Mouse (Mus musculus): ENCODE measurements at regions not wholly inside any gene's neighbourhood (a gene's known extent, or its start where the extent isn't known, plus 50 kb on each side); places are given as distances from the start of the nearest gene placed in this dataset.

DNA sequence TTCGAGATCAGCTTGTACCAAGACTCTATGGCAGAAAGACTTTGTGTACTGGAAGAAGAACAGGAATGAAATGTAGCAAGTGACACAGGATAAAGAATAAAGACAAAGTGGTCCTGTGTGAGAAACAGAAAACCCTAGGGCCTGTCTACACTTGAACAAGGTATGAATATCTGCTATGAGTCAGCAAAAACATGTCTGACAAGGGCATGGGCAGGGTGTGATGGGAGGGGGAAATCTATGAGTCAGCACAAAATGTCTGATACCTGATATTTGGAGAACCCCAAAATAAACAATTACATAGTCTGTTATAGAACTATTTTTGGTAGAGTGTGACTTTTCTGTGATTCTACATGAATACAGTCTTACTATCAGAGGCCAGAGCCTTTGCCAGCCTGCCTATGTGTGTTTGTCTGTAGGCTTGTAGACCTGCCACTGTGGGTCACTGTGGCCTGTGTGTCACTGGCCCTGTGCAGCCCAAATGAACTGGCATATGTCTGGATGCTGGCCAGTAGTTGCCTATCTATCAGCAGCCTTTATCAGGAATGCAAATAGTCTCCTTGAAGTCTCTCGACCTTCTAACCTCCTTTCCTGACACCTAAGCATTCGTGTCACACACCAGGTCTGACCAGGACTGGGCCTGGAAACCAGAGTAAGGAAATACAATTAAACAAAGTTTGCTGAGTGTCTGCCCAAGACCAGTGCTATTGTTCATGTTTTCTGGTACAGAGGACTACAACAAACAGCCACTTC lies 71.5 kb downstream of the Fam110c start:
- Histone ChIP-seq H3K4me2 (ENCODE audit: low read depth, low read length) (no peak overlapping the region), H3K4me3 (ENCODE audit: low read depth, low read length) (no peak overlapping the region), H3K9ac (replicated peaks) (no peak overlapping the region), H3K9me3 (ENCODE audit: low read length) (no peaks in the 10 kb centered on the region), H3K36me3 (replicated peaks; ENCODE audit: insufficient read depth, low read length) (no peaks in the 10 kb centered on the region), H3K4me1 (ENCODE audit: insufficient read depth) (no peaks in the 10 kb centered on the region), H3K27me3 (ENCODE audit: insufficient read depth, low read length) (no peaks in the 10 kb centered on the region), H3K27ac (ENCODE audit: low read depth) (no peak overlapping the region)
- ATAC-seq (no peak), DNase-seq (no peak)
- 55% methylated on average over 3 of the region's 3 CpGs for WGBS (ENCODE audit: insufficient replicate concordance)
- TF ChIP-seq EP300 (IDR thresholded peaks at IDR 0.05; ENCODE audit: low read depth): no peak
- peak; percentile 34; the same call in 1 of the 2 replicates for TF ChIP-seq CTCF (IDR thresholded peaks at IDR 0.05; ENCODE audit: low read depth)

DNA sequence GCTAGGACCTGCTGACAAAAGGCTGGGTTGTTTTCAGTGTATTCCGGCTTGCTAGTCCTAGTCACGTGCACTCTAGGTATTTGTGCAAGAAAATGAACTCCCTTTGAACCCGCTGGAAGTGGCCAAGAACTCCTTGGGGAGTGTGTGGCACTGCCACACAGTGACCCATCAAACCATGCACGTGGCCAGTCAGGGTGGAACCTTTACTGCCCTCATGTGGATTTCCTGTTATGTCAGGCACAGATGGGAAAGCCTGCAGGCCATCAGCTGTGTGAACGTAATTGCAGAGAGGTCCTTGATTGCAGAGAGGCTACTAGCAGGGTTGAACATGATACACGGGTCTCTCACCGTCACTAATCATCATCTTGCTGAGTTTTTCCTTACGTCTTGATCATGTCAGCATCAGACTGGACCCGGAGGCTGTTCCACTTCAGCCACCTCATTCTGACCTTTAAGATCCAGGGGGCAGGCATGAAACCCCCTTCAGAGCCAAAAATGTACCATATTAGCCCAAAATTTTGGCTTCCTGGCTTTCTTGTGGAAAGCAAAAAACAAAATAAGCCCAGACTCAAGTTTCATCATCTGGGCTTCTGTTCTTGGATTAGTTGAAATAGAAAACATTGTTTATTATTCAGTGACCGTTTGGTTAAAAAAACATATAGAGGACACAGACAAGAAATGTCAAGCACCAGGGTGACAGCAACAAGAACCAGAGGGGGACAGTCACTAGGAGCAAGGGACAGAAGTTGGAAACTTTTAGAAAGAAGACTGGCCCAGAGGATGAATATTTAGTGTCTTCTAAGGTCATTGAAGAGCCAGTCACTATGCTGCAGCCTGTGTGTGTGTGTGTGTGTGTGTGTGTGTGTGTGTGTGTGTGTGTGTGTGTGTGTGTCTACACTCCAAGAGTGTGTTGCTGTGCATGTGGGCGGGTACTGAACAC lies 75.0 kb downstream of the Fam110c start:
- H3K27ac ChIP-seq (ENCODE audit: low read depth): no peak overlapping the region
- ATAC-seq (no peak), DNase-seq (no peak)
- TF ChIP-seq CTCF (IDR thresholded peaks at IDR 0.05; ENCODE audit: low read depth): no peak
- TF ChIP-seq EP300 (IDR thresholded peaks at IDR 0.05; ENCODE audit: low read depth): no peak
- H3K4me2 ChIP-seq (ENCODE audit: low read depth, low read length): no peak overlapping the region
- H3K9ac ChIP-seq (replicated peaks): no peak overlapping the region
- no peaks in the 10 kb centered on the region for H3K27me3 ChIP-seq (ENCODE audit: insufficient read depth, low read length)
- H3K4me3 ChIP-seq (ENCODE audit: low read depth, low read length): no peak overlapping the region
- WGBS (ENCODE audit: insufficient replicate concordance): 59% methylated on average over 11 of the region's 11 CpGs
- no peaks in the 10 kb centered on the region for H3K36me3 ChIP-seq (replicated peaks; ENCODE audit: insufficient read depth, low read length)
- no peaks in the 10 kb centered on the region for H3K9me3 ChIP-seq (ENCODE audit: low read length)
- H3K4me1 ChIP-seq (ENCODE audit: insufficient read depth): no peaks in the 10 kb centered on the region

- H3K27ac ChIP-seq (ENCODE audit: low read depth): no peak overlapping the region
- no peak for ATAC-seq
- no peak overlapping the region for H3K4me3 ChIP-seq (ENCODE audit: low read depth, low read length)
- H3K36me3 ChIP-seq (replicated peaks; ENCODE audit: insufficient read depth, low read length): no peaks in the 10 kb centered on the region
- no peak for TF ChIP-seq CTCF (IDR thresholded peaks at IDR 0.05; ENCODE audit: low read depth)
- TF ChIP-seq EP300 (IDR thresholded peaks at IDR 0.05; ENCODE audit: low read depth): no peak
- no peaks in the 10 kb centered on the region for H3K4me1 ChIP-seq (ENCODE audit: insufficient read depth)
- 74% methylated on average over 2 of the region's 2 CpGs for WGBS (ENCODE audit: insufficient replicate concordance)
- H3K27me3 ChIP-seq (ENCODE audit: insufficient read depth, low read length): no peaks in the 10 kb centered on the region
- no peak for DNase-seq
- H3K4me2 ChIP-seq (ENCODE audit: low read depth, low read length): no peak overlapping the region
- no peak overlapping the region for H3K9ac ChIP-seq (replicated peaks)
- H3K9me3 ChIP-seq (ENCODE audit: low read length): no peaks in the 10 kb centered on the region
These were observed 80.1 kb downstream of the Fam110c start for GRCm38 (mm10) chr12:31153720-31154119.

DNA sequence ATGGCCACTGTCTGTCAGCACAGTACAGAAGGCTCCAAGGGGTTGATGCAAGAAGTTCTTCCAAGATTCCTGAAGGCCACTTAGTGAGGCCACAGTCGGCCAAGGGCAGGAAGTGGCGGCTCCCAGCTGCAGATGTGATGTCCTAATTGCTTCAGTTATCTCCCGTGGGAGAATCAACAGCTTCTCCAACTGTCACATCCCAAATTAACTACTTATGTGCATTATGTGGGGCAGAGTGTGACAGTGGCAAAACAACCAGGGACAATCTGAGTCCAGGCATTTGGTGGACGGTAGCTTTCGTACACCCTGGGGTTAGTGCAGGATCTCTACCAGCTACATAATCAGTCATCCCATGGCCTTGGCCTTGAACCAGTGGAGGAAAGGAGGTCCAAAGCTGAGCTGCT lies 80.9 kb downstream of the Fam110c start:
- no peak overlapping the region for H3K4me2 ChIP-seq (ENCODE audit: low read depth, low read length)
- ATAC-seq: no peak
- no peak overlapping the region for H3K4me3 ChIP-seq (ENCODE audit: low read depth, low read length)
- no peak for TF ChIP-seq EP300 (IDR thresholded peaks at IDR 0.05; ENCODE audit: low read depth)
- TF ChIP-seq CTCF (IDR thresholded peaks at IDR 0.05; ENCODE audit: low read depth): no peak
- no peak for DNase-seq
- H3K4me1 ChIP-seq (ENCODE audit: insufficient read depth): no peaks in the 10 kb centered on the region
- WGBS (ENCODE audit: insufficient replicate concordance): 54% methylated on average over 5 of the region's 5 CpGs
- H3K9ac ChIP-seq (replicated peaks): no peak overlapping the region
- no peaks in the 10 kb centered on the region for H3K36me3 ChIP-seq (replicated peaks; ENCODE audit: insufficient read depth, low read length)
- no peak overlapping the region for H3K27ac ChIP-seq (ENCODE audit: low read depth)
- H3K9me3 ChIP-seq (ENCODE audit: low read length): no peaks in the 10 kb centered on the region
- no peaks in the 10 kb centered on the region for H3K27me3 ChIP-seq (ENCODE audit: insufficient read depth, low read length)

DNA sequence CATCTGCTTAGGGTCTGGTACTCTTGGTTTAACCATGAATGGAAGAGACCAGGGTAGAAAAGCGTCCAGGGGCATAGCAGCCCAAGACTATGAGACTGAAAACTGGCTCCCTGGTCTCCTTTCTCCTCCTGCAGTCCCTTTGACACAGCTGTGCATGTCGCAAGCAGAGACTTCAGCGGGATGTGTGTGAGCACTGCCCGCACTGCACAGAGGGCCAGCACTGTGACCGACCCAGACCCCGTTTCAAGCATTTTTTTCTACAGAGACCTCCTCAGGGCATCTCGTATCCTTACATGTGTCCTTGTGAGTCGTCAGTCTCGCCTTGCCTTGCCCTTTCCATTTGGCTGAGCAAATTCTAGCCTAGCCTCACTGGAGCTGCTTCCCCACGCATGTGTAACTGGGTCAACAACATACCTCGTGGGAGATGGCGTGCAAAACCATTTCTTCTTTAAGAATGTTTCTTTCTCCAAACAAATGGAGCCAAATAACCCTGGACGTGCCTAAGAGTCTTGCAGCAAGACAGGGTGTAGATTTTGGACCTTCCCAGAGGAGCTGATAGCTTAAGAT lies 82.6 kb downstream of the Fam110c start:
- Histone ChIP-seq H3K36me3 (replicated peaks; ENCODE audit: insufficient read depth, low read length) (no peaks in the 10 kb centered on the region), H3K27me3 (ENCODE audit: insufficient read depth, low read length) (no peaks in the 10 kb centered on the region), H3K9ac (replicated peaks) (no peak overlapping the region), H3K9me3 (ENCODE audit: low read length) (no peaks in the 10 kb centered on the region), H3K27ac (ENCODE audit: low read depth) (peak overlapping the region; percentile 22; the same call in 1 of the 2 replicates), H3K4me3 (ENCODE audit: low read depth, low read length) (no peak overlapping the region), H3K4me1 (ENCODE audit: insufficient read depth) (no peaks in the 10 kb centered on the region), H3K4me2 (ENCODE audit: low read depth, low read length) (no peak overlapping the region)
- TF ChIP-seq EP300 (IDR thresholded peaks at IDR 0.05; ENCODE audit: low read depth) (no peak), CTCF (IDR thresholded peaks at IDR 0.05; ENCODE audit: low read depth) (no peak)
- no peak for DNase-seq
- ATAC-seq: no peak
- 67% methylated on average over 13 of the region's 13 CpGs for WGBS (ENCODE audit: insufficient replicate concordance)

DNA sequence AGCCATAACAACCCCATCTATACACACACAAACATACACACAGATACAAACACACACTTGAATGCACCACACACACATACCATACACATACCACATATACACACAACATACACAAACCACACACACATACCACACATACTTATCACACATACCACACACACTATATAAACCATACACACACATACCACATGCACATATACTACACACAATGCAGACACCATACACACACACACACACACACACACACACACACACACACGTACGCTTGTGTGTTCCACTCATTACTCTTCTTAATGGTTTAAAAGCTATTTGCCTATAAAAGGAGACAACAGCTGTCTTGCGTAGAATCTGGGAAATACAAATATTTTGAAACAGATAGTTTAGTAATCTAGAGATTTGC lies 83.1 kb upstream of the Gm6993 start:
- TF ChIP-seq EP300 (IDR thresholded peaks at IDR 0.05; ENCODE audit: low read depth) (no peak), CTCF (IDR thresholded peaks at IDR 0.05; ENCODE audit: low read depth) (no peak)
- DNase-seq: no peak
- no peak overlapping the region for H3K4me2 ChIP-seq (ENCODE audit: low read depth, low read length)
- no peak overlapping the region for H3K4me3 ChIP-seq (ENCODE audit: low read depth, low read length)
- no peak overlapping the region for H3K9ac ChIP-seq (replicated peaks)
- no peaks in the 10 kb centered on the region for H3K9me3 ChIP-seq (ENCODE audit: low read length)
- no peaks in the 10 kb centered on the region for H3K36me3 ChIP-seq (replicated peaks; ENCODE audit: insufficient read depth, low read length)
- no peak for ATAC-seq
- no peaks in the 10 kb centered on the region for H3K27me3 ChIP-seq (ENCODE audit: insufficient read depth, low read length)
- WGBS (ENCODE audit: insufficient replicate concordance): 77% methylated on average over 3 of the region's 3 CpGs
- no peak overlapping the region for H3K27ac ChIP-seq (ENCODE audit: low read depth)
- H3K4me1 ChIP-seq (ENCODE audit: insufficient read depth): no peaks in the 10 kb centered on the region

Data from liver, postnatal 0 days (tissue).